Mouse (Mus musculus) E14TG2a.4 (cell line): ENCODE measurements around the gene Fars2.

Experiments used
- CTCF ChIP-seq: conservative IDR thresholded peaks from 2 replicates; pipeline ENCODE4 v1.5.1; 2014; ENCODE audit warnings: low read length
- NANOG ChIP-seq: IDR thresholded peaks from 2 replicates; pipeline ENCODE4 v1.6.1; 2014; ENCODE audit warnings: borderline replicate concordance, low read length, mixed read lengths
- POU5F1 ChIP-seq: IDR thresholded peaks from 2 replicates; pipeline ENCODE4 v1.6.1; 2014; ENCODE audit warnings: low read length, borderline replicate concordance

DNA sequence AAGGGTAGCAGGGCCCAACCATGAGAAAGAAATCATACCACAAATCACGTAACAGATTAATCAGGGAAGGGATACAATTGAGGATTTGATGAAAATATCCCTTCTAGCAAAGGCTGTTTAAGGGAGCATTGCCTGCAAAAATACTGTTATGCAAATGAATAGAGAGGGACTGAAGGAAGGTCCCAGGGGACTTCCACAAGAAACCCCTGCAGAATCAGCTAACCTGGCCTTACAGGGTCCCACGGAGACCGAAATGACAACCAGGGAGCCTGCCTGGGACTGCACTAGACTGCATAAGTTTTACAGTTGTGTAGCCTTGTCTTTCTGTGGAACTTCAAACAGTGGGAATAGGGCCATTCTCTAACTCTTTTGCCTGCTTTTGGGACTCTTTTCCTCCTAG, 98.8 kb downstream of the Fars2 start:
- TF ChIP-seq NANOG, result no peak
- TF ChIP-seq CTCF, result no peak
- TF ChIP-seq POU5F1, result no peak
